Mouse (Mus musculus) WW6 (cell line): ENCODE results near the gene Neurl4.
"Not testable (repeated sequence)": the region's sequence is repeated elsewhere in the genome, so short reads cannot be mapped to it uniquely, and the experiment has no call there.

Experiments
- DNase-seq: peaks from one replicate; pipeline ENCODE4 v3.0.0-alpha.2; 2013; ENCODE audit warnings: low read depth, low spot score

Neurl4 gene

GRCm38 (mm10) chr11:69953267-69953915, 52.5 kb downstream of the Neurl4 start:
- DNase-seq, result no peak

GRCm38 (mm10) chr11:69955618-69956017, 54.7 kb downstream of the Neurl4 start:
- not testable (repeated sequence) for DNase-seq

GRCm38 (mm10) chr11:69956218-69956617, 55.3 kb downstream of the Neurl4 start:
- DNase-seq, result no peak

- DNase-seq, result no peak
Observed at GRCm38 (mm10) chr11:69960616-69961015, 59.7 kb downstream of the Neurl4 start.

GRCm38 (mm10) chr11:69961841-69962240, 61.0 kb downstream of the Neurl4 start:
- DNase-seq, result no peak
